Mouse (Mus musculus): ENCODE results near the gene Prpmp5. TPM values are rescaled to one million over a fixed set of nuclear protein-coding genes. Genes with fewer than 3 reads are reported as not detected.
"Not testable (repeated sequence)": the region's sequence is repeated elsewhere in the genome, so short reads cannot be mapped to it uniquely, and the experiment has no call there.

The Prpmp5 gene
- not detected for total RNA-seq (2021)
- long read RNA-seq, experiment 1: 0 reads
- long read RNA-seq, experiment 2: 0 reads

GRCm38 (mm10) chr6:132314657-132315056, at the start of gene Prpmp5:
Gene Prpmp5, minus strand, starts transcription at chr6:132314757.
- intact Hi-C loops (cut with DNase I); DNase-seq (ENCODE audit: low spot score in 2 of 2): not testable (repeated sequence)

- DNase-seq (ENCODE audit: low spot score in 2 of 2); intact Hi-C loops (cut with DNase I): not testable (repeated sequence)
Measured at GRCm38 (mm10) chr6:132364034-132364433, 49.5 kb upstream of the Prpmp5 start, which contains the start of gene Gm8882. Gene Gm8882, minus strand, starts transcription at chr6:132364134.

Other genes starting within 250 kb of the Prpmp5 start
- not detected for gene Prb1, start 104.2 kb downstream of the Prpmp5 start, total RNA-seq (2021)
- gene Gm8882, start 49.4 kb upstream of the Prpmp5 start, total RNA-seq (2021): not detected